Mouse (Mus musculus): ENCODE measurements at regions not wholly inside any gene's neighbourhood (a gene's known extent, or its start where the extent isn't known, plus 50 kb on each side); places are given as distances from the start of the nearest gene placed in this dataset.
A peak's percentile ranks its signal among the peaks of the same experiment; 100 is the strongest.

GRCm38 (mm10) chr14:76907941-76908340 lies 128.6 kb upstream of the Ccdc122 start:
- no peaks in the 10 kb centered on the region for H3K9me3 ChIP-seq (ENCODE audit: control insufficient read depth, low read length)
- no peak overlapping the region for H3K4me2 ChIP-seq (ENCODE audit: low read length)
- H3K36me3 ChIP-seq (ENCODE audit: control insufficient read depth, insufficient read depth, low read length): no peaks in the 10 kb centered on the region
- no peaks in the 10 kb centered on the region for H3K27me3 ChIP-seq (replicated peaks; ENCODE audit: control insufficient read depth, insufficient read depth, low read length)
- WGBS: 70% methylated on average over 5 of the region's 5 CpGs
- no peak for ATAC-seq
- H3K4me1 ChIP-seq (ENCODE audit: control insufficient read depth, insufficient read depth, low read depth, low read length): no peaks in the 10 kb centered on the region
- H3K9ac ChIP-seq (ENCODE audit: low read depth, low read length): no peak overlapping the region
- H3K4me3 ChIP-seq (ENCODE audit: low read length): no peak overlapping the region
- H3K27ac ChIP-seq (ENCODE audit: low read depth, low read length): no peak overlapping the region

DNA sequence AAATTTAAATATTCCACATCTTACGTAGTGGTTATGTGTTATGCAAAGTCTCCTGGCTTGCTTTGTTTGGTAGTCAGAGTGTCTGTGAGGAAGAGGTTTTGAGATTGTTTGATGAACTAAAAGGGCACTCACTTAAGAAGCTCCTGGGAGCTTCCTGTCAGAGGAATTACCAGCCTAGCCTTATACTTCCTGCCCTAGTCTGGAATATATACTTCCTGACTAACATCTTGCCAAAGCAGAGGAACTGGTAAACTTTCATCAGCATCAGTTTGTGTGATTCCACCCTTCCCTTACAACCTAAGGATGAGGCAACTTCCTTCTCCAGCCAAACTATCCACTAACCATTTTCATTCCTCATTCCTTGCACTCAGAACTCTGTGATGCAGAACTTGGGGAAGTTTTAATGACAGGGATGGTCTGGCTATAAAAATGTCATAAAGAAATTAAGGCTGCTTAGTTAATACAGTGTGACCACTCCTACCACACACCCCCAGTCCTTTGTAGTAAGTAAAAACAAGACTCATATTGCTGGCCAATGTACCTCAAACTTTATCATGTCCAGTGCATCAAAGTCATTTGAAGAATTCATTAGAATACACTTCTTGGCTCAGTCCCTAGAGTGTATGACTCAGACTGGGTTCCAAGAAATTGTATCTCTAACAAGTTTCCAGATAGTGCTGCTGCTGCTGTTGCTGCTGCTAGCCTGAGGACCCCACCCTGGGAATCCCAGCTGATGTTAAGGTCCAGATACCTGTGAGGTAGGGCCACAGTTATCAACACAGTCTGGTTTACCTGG lies 133.4 kb upstream of the Ccdc122 start:
- WGBS: 86% methylated on average over 1 of the region's 1 CpGs
- Histone ChIP-seq H3K27ac (ENCODE audit: low read depth, low read length) (no peak overlapping the region), H3K27me3 (replicated peaks; ENCODE audit: control insufficient read depth, insufficient read depth, low read length) (no peaks in the 10 kb centered on the region), H3K36me3 (ENCODE audit: control insufficient read depth, insufficient read depth, low read length) (no peaks in the 10 kb centered on the region), H3K4me3 (ENCODE audit: low read length) (no peak overlapping the region), H3K9me3 (ENCODE audit: control insufficient read depth, low read length) (no peaks in the 10 kb centered on the region), H3K4me1 (ENCODE audit: control insufficient read depth, insufficient read depth, low read depth, low read length) (no peaks in the 10 kb centered on the region), H3K9ac (ENCODE audit: low read depth, low read length) (no peak overlapping the region), H3K4me2 (ENCODE audit: low read length) (no peak overlapping the region)
- ATAC-seq: no peak

GRCm38 (mm10) chr14:76901490-76901889 lies 135.1 kb upstream of the Ccdc122 start:
- Histone ChIP-seq H3K27ac (ENCODE audit: low read depth, low read length) (no peak overlapping the region), H3K9ac (ENCODE audit: low read depth, low read length) (no peak overlapping the region), H3K4me1 (ENCODE audit: control insufficient read depth, insufficient read depth, low read depth, low read length) (no peaks in the 10 kb centered on the region), H3K27me3 (replicated peaks; ENCODE audit: control insufficient read depth, insufficient read depth, low read length) (no peaks in the 10 kb centered on the region), H3K4me2 (ENCODE audit: low read length) (no peak overlapping the region), H3K4me3 (ENCODE audit: low read length) (no peak overlapping the region), H3K9me3 (ENCODE audit: control insufficient read depth, low read length) (no peaks in the 10 kb centered on the region), H3K36me3 (ENCODE audit: control insufficient read depth, insufficient read depth, low read length) (no peaks in the 10 kb centered on the region)
- WGBS: 86% methylated on average over 3 of the region's 3 CpGs
- ATAC-seq: no peak

- H3K9ac ChIP-seq (ENCODE audit: low read depth, low read length): no peak overlapping the region
- H3K27ac ChIP-seq (ENCODE audit: low read depth, low read length): no peak overlapping the region
- no peaks in the 10 kb centered on the region for H3K9me3 ChIP-seq (ENCODE audit: control insufficient read depth, low read length)
- no peaks in the 10 kb centered on the region for H3K36me3 ChIP-seq (ENCODE audit: control insufficient read depth, insufficient read depth, low read length)
- ATAC-seq: no peak
- WGBS: 22% methylated on average over 3 of the region's 3 CpGs
- H3K27me3 ChIP-seq (replicated peaks; ENCODE audit: control insufficient read depth, insufficient read depth, low read length): no peaks in the 10 kb centered on the region
- no peak overlapping the region for H3K4me3 ChIP-seq (ENCODE audit: low read length)
- no peaks in the 10 kb centered on the region for H3K4me1 ChIP-seq (ENCODE audit: control insufficient read depth, insufficient read depth, low read depth, low read length)
- no peak overlapping the region for H3K4me2 ChIP-seq (ENCODE audit: low read length)
Measured at GRCm38 (mm10) chr14:76899331-76899730, 137.2 kb upstream of the Ccdc122 start.

DNA sequence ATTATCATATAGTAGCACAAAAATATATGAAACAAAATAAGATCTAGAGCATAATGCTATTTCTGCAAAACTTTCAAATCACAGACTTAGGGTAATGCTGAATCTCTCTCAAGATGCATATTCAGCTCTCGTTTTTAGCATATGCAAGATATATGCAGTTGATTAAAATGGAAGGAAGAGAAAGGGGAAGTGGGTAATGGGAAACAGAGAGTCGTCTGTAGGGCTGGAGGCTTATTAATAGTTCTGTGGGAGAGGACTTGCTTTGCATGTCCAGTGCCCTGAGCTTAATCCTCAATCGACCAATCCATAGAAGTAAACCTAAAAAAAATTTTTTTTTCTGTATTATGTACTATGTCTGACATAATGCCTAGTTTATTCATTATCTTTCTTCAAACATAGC lies 148.9 kb upstream of the Ccdc122 start:
- no peak overlapping the region for H3K4me3 ChIP-seq (ENCODE audit: low read length)
- H3K4me2 ChIP-seq (ENCODE audit: low read length): no peak overlapping the region
- ATAC-seq: no peak
- 78% methylated on average over 3 of the region's 3 CpGs for WGBS
- no peak overlapping the region for H3K9ac ChIP-seq (ENCODE audit: low read depth, low read length)
- no peaks in the 10 kb centered on the region for H3K36me3 ChIP-seq (ENCODE audit: control insufficient read depth, insufficient read depth, low read length)
- peaks cover 11% of the 10 kb centered on the region for H3K4me1 ChIP-seq (ENCODE audit: control insufficient read depth, insufficient read depth, low read depth, low read length)
- H3K27ac ChIP-seq (ENCODE audit: low read depth, low read length): no peak overlapping the region
- no peaks in the 10 kb centered on the region for H3K27me3 ChIP-seq (replicated peaks; ENCODE audit: control insufficient read depth, insufficient read depth, low read length)
- H3K9me3 ChIP-seq (ENCODE audit: control insufficient read depth, low read length): no peaks in the 10 kb centered on the region

DNA sequence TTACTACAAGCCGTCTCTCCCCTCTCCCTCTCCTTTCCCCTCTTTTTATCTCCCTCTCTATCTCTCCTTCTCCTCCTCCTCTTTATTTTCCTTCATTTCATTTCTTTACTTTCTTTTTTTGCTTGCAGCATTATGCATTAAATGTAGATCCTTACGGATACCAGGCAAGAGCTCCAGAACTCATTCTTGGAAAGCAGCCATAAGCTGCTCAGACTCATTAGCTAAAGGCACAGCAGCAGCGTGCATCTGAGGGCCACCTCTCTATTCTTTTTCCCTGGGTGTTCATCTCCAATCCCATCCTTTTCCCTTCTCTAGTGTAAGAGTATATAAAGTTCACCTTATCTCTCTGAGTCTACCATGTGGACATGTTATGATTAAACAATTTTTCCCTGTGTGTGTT lies 149.4 kb upstream of the Ccdc122 start:
- H3K4me3 ChIP-seq (ENCODE audit: low read length): no peak overlapping the region
- no peak overlapping the region for H3K4me2 ChIP-seq (ENCODE audit: low read length)
- no peaks in the 10 kb centered on the region for H3K9me3 ChIP-seq (ENCODE audit: control insufficient read depth, low read length)
- no peaks in the 10 kb centered on the region for H3K36me3 ChIP-seq (ENCODE audit: control insufficient read depth, insufficient read depth, low read length)
- H3K27ac ChIP-seq (ENCODE audit: low read depth, low read length): no peak overlapping the region
- no peak for ATAC-seq
- H3K4me1 ChIP-seq (ENCODE audit: control insufficient read depth, insufficient read depth, low read depth, low read length): peaks cover 16% of the 10 kb centered on the region
- no peak overlapping the region for H3K9ac ChIP-seq (ENCODE audit: low read depth, low read length)
- WGBS: 46% methylated on average over 3 of the region's 3 CpGs
- no peaks in the 10 kb centered on the region for H3K27me3 ChIP-seq (replicated peaks; ENCODE audit: control insufficient read depth, insufficient read depth, low read length)

GRCm38 (mm10) chr14:76883231-76883651 lies 153.3 kb upstream of the Ccdc122 start:
- 14% methylated on average over 3 of the region's 3 CpGs for WGBS
- Histone ChIP-seq H3K4me1 (ENCODE audit: control insufficient read depth, insufficient read depth, low read depth, low read length) (peaks cover 20% of the 10 kb centered on the region), H3K9ac (ENCODE audit: low read depth, low read length) (no peak overlapping the region; the same call in 1 of the 2 replicates), H3K4me2 (ENCODE audit: low read length) (peak overlapping the region; percentile 23), H3K36me3 (ENCODE audit: control insufficient read depth, insufficient read depth, low read length) (no peaks in the 10 kb centered on the region), H3K9me3 (ENCODE audit: control insufficient read depth, low read length) (no peaks in the 10 kb centered on the region), H3K27me3 (replicated peaks; ENCODE audit: control insufficient read depth, insufficient read depth, low read length) (no peaks in the 10 kb centered on the region), H3K4me3 (ENCODE audit: low read length) (no peak overlapping the region), H3K27ac (ENCODE audit: low read depth, low read length) (peak overlapping the region; percentile 76)
- peak; percentile 57 for ATAC-seq

GRCm38 (mm10) chr14:76882711-76883171 lies 153.8 kb upstream of the Ccdc122 start:
- ATAC-seq: peak; percentile 91
- peaks cover 20% of the 10 kb centered on the region for H3K4me1 ChIP-seq (ENCODE audit: control insufficient read depth, insufficient read depth, low read depth, low read length)
- H3K9ac ChIP-seq (ENCODE audit: low read depth, low read length): no peak overlapping the region
- 8% methylated on average over 5 of the region's 5 CpGs for WGBS
- peak overlapping the region; percentile 23 for H3K4me2 ChIP-seq (ENCODE audit: low read length)
- peak overlapping the region; percentile 76 for H3K27ac ChIP-seq (ENCODE audit: low read depth, low read length)
- H3K4me3 ChIP-seq (ENCODE audit: low read length): no peak overlapping the region
- no peaks in the 10 kb centered on the region for H3K36me3 ChIP-seq (ENCODE audit: control insufficient read depth, insufficient read depth, low read length)
- H3K27me3 ChIP-seq (replicated peaks; ENCODE audit: control insufficient read depth, insufficient read depth, low read length): no peaks in the 10 kb centered on the region
- no peaks in the 10 kb centered on the region for H3K9me3 ChIP-seq (ENCODE audit: control insufficient read depth, low read length)

DNA sequence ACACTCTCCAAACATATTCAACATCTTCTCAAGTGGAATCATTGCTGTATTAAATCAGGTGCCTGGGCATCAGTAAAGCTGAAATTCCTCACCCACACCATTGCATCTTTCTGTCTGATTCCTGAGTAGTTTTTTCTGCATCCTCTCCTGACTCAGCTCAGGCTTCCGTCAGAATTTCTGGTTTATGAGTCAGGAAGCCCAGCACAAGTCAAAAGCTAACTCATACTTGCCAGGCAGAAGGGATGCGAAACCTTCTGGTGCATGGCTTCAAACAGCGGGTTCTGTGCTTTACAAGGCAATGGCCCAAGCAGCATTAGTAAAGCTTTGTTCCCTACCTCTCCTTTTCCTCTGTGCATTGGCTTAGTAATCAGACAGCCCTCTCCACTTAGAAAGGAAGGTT lies 155.7 kb upstream of the Ccdc122 start:
- Histone ChIP-seq H3K4me1 (ENCODE audit: control insufficient read depth, insufficient read depth, low read depth, low read length) (peaks cover 20% of the 10 kb centered on the region), H3K9ac (ENCODE audit: low read depth, low read length) (no peak overlapping the region), H3K9me3 (ENCODE audit: control insufficient read depth, low read length) (no peaks in the 10 kb centered on the region), H3K36me3 (ENCODE audit: control insufficient read depth, insufficient read depth, low read length) (no peaks in the 10 kb centered on the region), H3K27me3 (replicated peaks; ENCODE audit: control insufficient read depth, insufficient read depth, low read length) (no peaks in the 10 kb centered on the region), H3K27ac (ENCODE audit: low read depth, low read length) (no peak overlapping the region), H3K4me2 (ENCODE audit: low read length) (no peak overlapping the region), H3K4me3 (ENCODE audit: low read length) (no peak overlapping the region)
- 91% methylated on average over 3 of the region's 3 CpGs for WGBS
- ATAC-seq: no peak

Data from hindbrain, embryonic 16.5 days (tissue).